Mouse (Mus musculus) limb, embryonic 14.5 days (tissue): ENCODE data around the gene Rnf220. TPM values are rescaled to one million over a fixed set of nuclear protein-coding genes. Genes with fewer than 3 reads are reported as not detected.

Experiments
- ATAC-seq: fragments of 200-750 bp; cut with Nextera tagmentation; 2 replicates; pipeline ENCODE4 v1.8.0; 2017; ENCODE audit warnings: low read depth, moderate number of reproducible peaks, moderate TSS enrichment; ENCODE audit not compliant: low FRiP score
- DNase-seq: peaks from one replicate; pipeline ENCODE4 v3.0.0-alpha.2; 2015; ENCODE audit warnings: low spot score
- H3K27ac ChIP-seq: fragments of 300-500 bp; sonication (generic); replicated peaks from 2 replicates; pipeline ENCODE4 v1.5.1; 2014; ENCODE audit warnings: low read depth, mild to moderate bottlenecking, low read length, moderate library complexity, mixed read lengths
- H3K27me3 ChIP-seq: fragments of 300-500 bp; sonication (generic); 2 replicates; pipeline ENCODE4 v1.6.1; 2014; ENCODE audit warnings: low read length, mixed read lengths; ENCODE audit not compliant: control insufficient read depth, insufficient read depth
- H3K36me3 ChIP-seq: fragments of 300-500 bp; sonication (generic); 2 replicates; pipeline ENCODE4 v1.6.1; 2014; ENCODE audit warnings: mild to moderate bottlenecking, low read length, moderate library complexity, mixed read lengths; ENCODE audit not compliant: control insufficient read depth, insufficient read depth
- H3K4me1 ChIP-seq: fragments of 300-500 bp; sonication (generic); 2 replicates; pipeline ENCODE4 v1.6.1; 2014; ENCODE audit warnings: antibody characterized with exemption, low read length, mixed read lengths; ENCODE audit not compliant: control insufficient read depth, insufficient read depth
- H3K4me2 ChIP-seq: fragments of 300-500 bp; sonication (generic); replicated peaks from 2 replicates; pipeline ENCODE4 v1.6.1; 2014; ENCODE audit warnings: low read depth, mild to moderate bottlenecking, low read length, moderate library complexity; ENCODE audit not compliant: severe bottlenecking
- H3K4me3 ChIP-seq: fragments of 300-500 bp; sonication (generic); replicated peaks from 2 replicates; pipeline ENCODE4 v1.5.1; 2014; ENCODE audit warnings: low read length
- H3K9ac ChIP-seq: fragments of 300-500 bp; sonication (generic); 2 replicates; pipeline ENCODE4 v1.6.1; 2014; ENCODE audit warnings: mild to moderate bottlenecking, low read depth, low read length, moderate library complexity; ENCODE audit not compliant: severe bottlenecking
- H3K9me3 ChIP-seq: fragments of 300-500 bp; sonication (generic); 2 replicates; pipeline ENCODE4 v1.6.1; 2016; ENCODE audit warnings: low read length; ENCODE audit not compliant: control insufficient read depth
- POLR2A ChIP-seq: fragments of 200-500 bp; IDR thresholded peaks from 2 replicates; pipeline ENCODE4 v1.8.0; 2012; ENCODE audit warnings: inconsistent platforms, mild to moderate bottlenecking, moderate library complexity, borderline replicate concordance; ENCODE audit not compliant: insufficient read depth, insufficient read length; ENCODE audit errors: extremely low read depth
- WGBS: fragments of 180-500 bp; shearing (Covaris S2); extraction: QIAGEN DNeasy Blood & Tissue Kit; methylation state at CpG from one replicate; pipeline ENCODE4 v1.1.7; 2014; 5-methylcytosine and 5-hydroxymethylcytosine counted together
- polyA plus RNA-seq, 2 experiments: library from polyadenylated mRNA; depleted of rRNA in 1 of 2; stranded (reverse) in 1 of 2; unstranded in 1 of 2; fragments of >200 nt; fragmentation: Nextera tagmentation in 1 of 2; extraction: Ambion mirVana in 1 of 2; gene quantifications; 2 replicates each; pipeline versions ENCODE4 v1.2.1 to v1.2.3; 2012 to 2014

Rnf220 gene
- polyA plus RNA-seq, 2 experiments, result 72.8 to 126 TPM

- H3K4me2 ChIP-seq, result no peak overlapping the region
- peaks cover 22% of the 10 kb centered on the region for H3K4me1 ChIP-seq
Observed at GRCm38 (mm10) chr4:117405211-117405610, 91.6 kb downstream of the Rnf220 start.

GRCm38 (mm10) chr4:117403411-117403810, 93.4 kb downstream of the Rnf220 start:
- H3K4me3 ChIP-seq, result no peak overlapping the region
- no peak for DNase-seq
- H3K9me3 ChIP-seq, result no peaks in the 10 kb centered on the region
- no peak for ATAC-seq
- H3K4me2 ChIP-seq, result no peak overlapping the region
- WGBS, result 14% methylated on average over 3 of the region's 3 CpGs
- no peaks in the 10 kb centered on the region for H3K27me3 ChIP-seq
- no peak overlapping the region for H3K9ac ChIP-seq
- no peak for TF ChIP-seq POLR2A
- no peaks in the 10 kb centered on the region for H3K36me3 ChIP-seq
- H3K4me1 ChIP-seq, result peaks cover 14% of the 10 kb centered on the region
- H3K27ac ChIP-seq, result no peak overlapping the region

More at GRCm38 (mm10) chr4:117405211-117405610, 91.6 kb downstream of the Rnf220 start:
- DNase-seq (no peak), ATAC-seq (no peak)
- no peaks in the 10 kb centered on the region for H3K9me3 ChIP-seq
- no peak overlapping the region for H3K4me3 ChIP-seq
- no peak overlapping the region for H3K27ac ChIP-seq
- H3K27me3 ChIP-seq, result no peaks in the 10 kb centered on the region
- H3K9ac ChIP-seq, result no peak overlapping the region
- no peaks in the 10 kb centered on the region for H3K36me3 ChIP-seq
- no peak for TF ChIP-seq POLR2A
- WGBS, result 62% methylated on average over 5 of the region's 6 CpGs

- H3K4me3 ChIP-seq, result no peak overlapping the region
- DNase-seq (no peak), ATAC-seq (no peak)
- no peaks in the 10 kb centered on the region for H3K9me3 ChIP-seq
- peaks cover 21% of the 10 kb centered on the region for H3K4me1 ChIP-seq
- H3K27ac ChIP-seq, result no peak overlapping the region
- no peaks in the 10 kb centered on the region for H3K36me3 ChIP-seq
- no peak for TF ChIP-seq POLR2A
- H3K27me3 ChIP-seq, result no peaks in the 10 kb centered on the region
- WGBS, result 61% methylated on average over 11 of the region's 11 CpGs
- H3K4me2 ChIP-seq, result no peak overlapping the region
- H3K9ac ChIP-seq, result no peak overlapping the region
Observed at GRCm38 (mm10) chr4:117397128-117397527, 99.7 kb downstream of the Rnf220 start.

- H3K4me1 ChIP-seq, result peaks cover 38% of the 10 kb centered on the region
- 31% methylated on average over 7 of the region's 7 CpGs for WGBS
- no peaks in the 10 kb centered on the region for H3K9me3 ChIP-seq
- H3K36me3 ChIP-seq, result no peaks in the 10 kb centered on the region
- no peak overlapping the region for H3K4me3 ChIP-seq
- H3K27ac ChIP-seq, result 0 out of 2 replicates have a peak overlapping the region, but pooled peaks have one; percentile 26
- ATAC-seq, result peak; percentile 10; the same call in 1 of the 2 replicates
- TF ChIP-seq POLR2A, result no peak
- H3K4me2 ChIP-seq, result no peak overlapping the region
- no peak for DNase-seq
- no peaks in the 10 kb centered on the region for H3K27me3 ChIP-seq
- H3K9ac ChIP-seq, result no peak overlapping the region
Observed at GRCm38 (mm10) chr4:117393027-117393426, 103.8 kb downstream of the Rnf220 start.

- Histone ChIP-seq H3K4me1 (peaks cover 36% of the 10 kb centered on the region), H3K9ac (no peak overlapping the region), H3K4me2 (peak overlapping the region; percentile 45), H3K4me3 (no peak overlapping the region), H3K27me3 (no peaks in the 10 kb centered on the region), H3K9me3 (no peaks in the 10 kb centered on the region), H3K27ac (0 out of 2 replicates have a peak overlapping the region, but pooled peaks have one; percentile 3), H3K36me3 (no peaks in the 10 kb centered on the region)
- DNase-seq, result no peak
- TF ChIP-seq POLR2A, result no peak
- ATAC-seq, result no peak
- WGBS, result 27% methylated on average over 2 of the region's 2 CpGs
Observed at GRCm38 (mm10) chr4:117392391-117392790, 104.5 kb downstream of the Rnf220 start.

- 0 out of 2 replicates have a peak overlapping the region, but pooled peaks have one; percentile 8 for H3K4me3 ChIP-seq
- TF ChIP-seq POLR2A, result no peak
- 2% methylated on average over 4 of the region's 9 CpGs for WGBS
- H3K4me1 ChIP-seq, result peaks cover 34% of the 10 kb centered on the region
- H3K36me3 ChIP-seq, result no peaks in the 10 kb centered on the region
- no peaks in the 10 kb centered on the region for H3K9me3 ChIP-seq
- H3K4me2 ChIP-seq, result peak overlapping the region; percentile 45
- peak; percentile 71 for ATAC-seq
- H3K27me3 ChIP-seq, result no peaks in the 10 kb centered on the region
- H3K9ac ChIP-seq, result no peak overlapping the region
- no peak for DNase-seq
- no peak overlapping the region for H3K27ac ChIP-seq
Observed at GRCm38 (mm10) chr4:117391966-117392365, 104.9 kb downstream of the Rnf220 start.
